ENCODE assay signal across 8 mouse cellular contexts in genomic region chr5:66368966-66369365, GRCm38 (mm10).
DNase-seq lines count a peak whose midpoint lies in the region; ATAC-seq and TF ChIP-seq lines count a peak whose summit lies in the region.

No protein-coding gene starts in this region.

- H3K36me3 ChIP-seq in heart, embryonic 11.5 days (ENCODE audit: control insufficient read depth, insufficient read depth, low read length), result no peaks in the 10 kb centered on the region
- H3K36me3 ChIP-seq in kidney, postnatal 0 days (ENCODE audit: insufficient read depth, low read length), result no peaks in the 10 kb centered on the region
- H3K36me3 ChIP-seq in midbrain, embryonic 11.5 days (ENCODE audit: control insufficient read depth, insufficient read depth, low read length), result no peaks in the 10 kb centered on the region
- no peaks in the 10 kb centered on the region for H3K36me3 ChIP-seq in splenic B cell, adult 2 months (ENCODE audit: control insufficient read depth, insufficient read depth, low read length, poor library complexity, severe bottlenecking)

- no peak overlapping the region for H3K9ac ChIP-seq in heart, embryonic 11.5 days (ENCODE audit: low read depth, low read length)
- H3K9ac ChIP-seq in kidney, postnatal 0 days (ENCODE audit: low read depth, low read length), result no peak overlapping the region
- H3K9ac ChIP-seq in midbrain, embryonic 11.5 days (ENCODE audit: low read length), result no peak overlapping the region

- 41% methylated on average over 7 of the region's 7 CpGs for WGBS in heart, embryonic 11.5 days (ENCODE audit: insufficient replicate concordance)
- 43% methylated on average over 7 of the region's 7 CpGs for WGBS in kidney, postnatal 0 days
- WGBS in midbrain, embryonic 11.5 days, result 40% methylated on average over 7 of the region's 7 CpGs

- no peak overlapping the region for H3K4me2 ChIP-seq in heart, embryonic 11.5 days
- no peak overlapping the region for H3K4me2 ChIP-seq in kidney, postnatal 0 days (ENCODE audit: low read length)
- H3K4me2 ChIP-seq in midbrain, embryonic 11.5 days, result no peak overlapping the region

- no peak overlapping the region for H3K4me3 ChIP-seq in heart, embryonic 11.5 days (ENCODE audit: low read depth, low read length)
- no peak overlapping the region for H3K4me3 ChIP-seq in kidney, postnatal 0 days (replicated peaks; ENCODE audit: low read depth, low read length)
- no peak overlapping the region for H3K4me3 ChIP-seq in midbrain, embryonic 11.5 days (ENCODE audit: low read depth, low read length)

- H3K27ac ChIP-seq in heart, embryonic 11.5 days (ENCODE audit: low read depth, low read length), result no peak overlapping the region
- H3K27ac ChIP-seq in kidney, postnatal 0 days, result no peak overlapping the region
- H3K27ac ChIP-seq in midbrain, embryonic 11.5 days (ENCODE audit: low read depth, low read length), result no peak overlapping the region

- 0 out of 2 replicates have a peak, but pooled peaks cover 4% of the 10 kb centered on the region for H3K4me1 ChIP-seq in heart, embryonic 11.5 days (ENCODE audit: control insufficient read depth, insufficient read depth, low read length)
- peaks cover 11% of the 10 kb centered on the region; the same call in 1 of the 2 replicates for H3K4me1 ChIP-seq in kidney, postnatal 0 days (replicated peaks; ENCODE audit: insufficient read depth, low read length)
- H3K4me1 ChIP-seq in midbrain, embryonic 11.5 days (ENCODE audit: control insufficient read depth, insufficient read depth, low read length), result peaks cover 8% of the 10 kb centered on the region

- TF ChIP-seq CTCF in kidney, postnatal 0 days (IDR thresholded peaks at IDR 0.05; ENCODE audit: low read depth), result peak; percentile 94

- intact Hi-C loops in heart, postnatal 36 days (cut with DNase I), result loop anchor here (1.0 to 2.0 kb wide), 2 partner anchors 89 to 108 kb away; no protein-coding TSS in a partner anchor

- H3K9me3 ChIP-seq in heart, embryonic 11.5 days (replicated peaks; ENCODE audit: control insufficient read depth, low read length), result no peaks in the 10 kb centered on the region
- no peaks in the 10 kb centered on the region for H3K9me3 ChIP-seq in kidney, postnatal 0 days (replicated peaks; ENCODE audit: low read length)
- H3K9me3 ChIP-seq in midbrain, embryonic 11.5 days (ENCODE audit: control insufficient read depth, low read length), result no peaks in the 10 kb centered on the region

- peak; percentile 56 to 64 for DNase-seq in heart, postnatal 36 days
- peak; percentile 56 for DNase-seq in A20 (ENCODE audit: low read depth, low spot score)
- peak; percentile 77 for DNase-seq in adrenal gland, postnatal 10 days
- DNase-seq in embryo, embryonic 11.5 days (ENCODE audit: low read depth, low spot score), result peak; percentile 50
- peak; percentile 78 for DNase-seq in kidney, postnatal 0 days (ENCODE audit: low spot score)
- peak; percentile 95 for DNase-seq in midbrain, embryonic 11.5 days (ENCODE audit: low spot score, missing footprints)
- DNase-seq in splenic B cell, adult 2 months (ENCODE audit: low read depth, low spot score), result peak; percentile 69

- H3K27me3 ChIP-seq in heart, embryonic 11.5 days (ENCODE audit: control insufficient read depth, insufficient read depth, low read length), result no peaks in the 10 kb centered on the region
- H3K27me3 ChIP-seq in kidney, postnatal 0 days (ENCODE audit: insufficient read depth, low read length), result no peaks in the 10 kb centered on the region
- H3K27me3 ChIP-seq in midbrain, embryonic 11.5 days (ENCODE audit: control insufficient read depth, insufficient read depth, low read length), result no peaks in the 10 kb centered on the region
- H3K27me3 ChIP-seq in splenic B cell, adult 2 months (ENCODE audit: control insufficient read depth, insufficient read depth, low read length, poor library complexity, severe bottlenecking), result no peaks in the 10 kb centered on the region

- ATAC-seq in heart, embryonic 11.5 days (replicated peaks; ENCODE audit: insufficient number of reproducible peaks, low FRiP score, low TSS enrichment), result no peak
- ATAC-seq in kidney, postnatal 0 days (replicated peaks; ENCODE audit: low FRiP score, low read depth), result no peak
- ATAC-seq in midbrain, embryonic 11.5 days (ENCODE audit: low FRiP score), result peak; percentile 52; the same call in 1 of the 2 replicates
